Mouse (Mus musculus): ENCODE measurements around the gene Pacrg.

- TF ChIP-seq MXI1 (IDR thresholded peaks at IDR 0.05; ENCODE audit: low read depth, low read length) = no peak
- TF ChIP-seq MYC (IDR thresholded peaks at IDR 0.05; ENCODE audit: low read depth, low read length) = no peak
These were observed 366.2 kb downstream of the Pacrg start for GRCm38 (mm10) chr17:10473826-10474384.

Measured in MEL (cell line).